ENCODE assay signal across 9 mouse cellular contexts in genomic region chr19:10698131-10698991, GRCm38 (mm10). TPM values are rescaled to one million over a fixed set of nuclear protein-coding genes. Genes with fewer than 3 reads are reported as not detected.
A peak's percentile ranks its signal among the peaks of the same experiment; 100 is the strongest.
DNase-seq lines count a peak whose midpoint lies in the region; ATAC-seq and TF ChIP-seq lines count a peak whose summit lies in the region.
"Had no signal": no experiment of that assay in that cellular context is flagged by ENCODE, and none has a peak within 500 bp of the region (broad histone marks: within the 10 kb centered on the region; RNA-seq: fewer than 3 reads in every experiment).

No protein-coding gene starts in this region.

- 0 out of 2 replicates have a peak, but pooled peaks cover 2% of the 10 kb centered on the region for H3K36me3 ChIP-seq in limb, embryonic 12.5 days
- no peaks in the 10 kb centered on the region for H3K36me3 ChIP-seq in limb, embryonic 10.5 days
- H3K36me3 ChIP-seq in embryonic facial prominence, embryonic 12.5 days, result no peaks in the 10 kb centered on the region
- no peaks in the 10 kb centered on the region for H3K36me3 ChIP-seq in liver, embryonic 16.5 days (ENCODE audit: control insufficient read depth, insufficient read depth)

- peak; percentile 19 to 28 for DNase-seq in cerebellum, adult 2 months
- DNase-seq in cerebellum, adult 8-10 months, result no peak
- no peak for DNase-seq in limb, embryonic 10.5 days (ENCODE audit: low spot score)
- no peak for DNase-seq in left cerebral cortex, postnatal 25 days (ENCODE audit: low spot score in 2 of 2)
- DNase-seq in frontal cortex, postnatal 10 days (ENCODE audit: low spot score in 2 of 2), result no peak

- TF ChIP-seq CTCF in cerebellum, adult 2 months (IDR thresholded peaks at IDR 0.05; ENCODE audit: borderline replicate concordance, insufficient read depth, low read depth, low read length), result no peak

- no peak overlapping the region for H3K4me3 ChIP-seq in cerebellum, adult 2 months (replicated peaks; ENCODE audit: insufficient read depth, low read depth, low read length)
- H3K4me3 ChIP-seq in limb, embryonic 12.5 days (replicated peaks), result no peak overlapping the region
- H3K4me3 ChIP-seq in limb, embryonic 10.5 days, result no peak overlapping the region
- H3K4me3 ChIP-seq in embryonic facial prominence, embryonic 12.5 days, result no peak overlapping the region
- no peak overlapping the region for H3K4me3 ChIP-seq in liver, embryonic 16.5 days (ENCODE audit: low read depth, low read length)

- ATAC-seq in limb, embryonic 12.5 days (ENCODE audit: insufficient number of reproducible peaks, insufficient read depth, low FRiP score, low TSS enrichment, low read depth), result 0 out of 2 replicates have a peak, but pooled peaks have one; percentile 44
- no peak for ATAC-seq in embryonic facial prominence, embryonic 12.5 days (ENCODE audit: insufficient number of reproducible peaks, insufficient read depth, low FRiP score, low TSS enrichment)
- peak; percentile 14; the same call in 1 of the 2 replicates for ATAC-seq in liver, embryonic 16.5 days (ENCODE audit: low read depth)
- ATAC-seq: forebrain, embryonic 16.5 days had no signal

- H3K4me1 ChIP-seq in cerebellum, adult 2 months (ENCODE audit: control insufficient read depth, insufficient read depth, low read length), result peaks cover 47% of the 10 kb centered on the region
- peaks cover 52% of the 10 kb centered on the region for H3K4me1 ChIP-seq in limb, embryonic 12.5 days (replicated peaks)
- peaks cover 45% of the 10 kb centered on the region for H3K4me1 ChIP-seq in limb, embryonic 10.5 days
- H3K4me1 ChIP-seq in embryonic facial prominence, embryonic 12.5 days, result peaks cover 31% of the 10 kb centered on the region
- peaks cover 66% of the 10 kb centered on the region for H3K4me1 ChIP-seq in liver, embryonic 16.5 days (ENCODE audit: control insufficient read depth, low read depth, low read length)

- peak overlapping the region; percentile 46 for H3K27ac ChIP-seq in cerebellum, adult 2 months (ENCODE audit: insufficient read depth, low read length)
- 0 out of 2 replicates have a peak overlapping the region, but pooled peaks have one; percentile 17 for H3K27ac ChIP-seq in limb, embryonic 12.5 days
- H3K27ac ChIP-seq in limb, embryonic 10.5 days, result no peak overlapping the region
- H3K27ac ChIP-seq in embryonic facial prominence, embryonic 12.5 days, result peak overlapping the region; percentile 11; the same call in 1 of the 2 replicates
- peak overlapping the region; percentile 78 for H3K27ac ChIP-seq in liver, embryonic 16.5 days (ENCODE audit: low read length)

- H3K27me3 ChIP-seq in cerebellum, adult 2 months (ENCODE audit: control insufficient read depth, insufficient read depth, low read length), result no peaks in the 10 kb centered on the region
- no peaks in the 10 kb centered on the region for H3K27me3 ChIP-seq in limb, embryonic 12.5 days
- no peaks in the 10 kb centered on the region for H3K27me3 ChIP-seq in limb, embryonic 10.5 days (ENCODE audit: low read depth, poor library complexity, severe bottlenecking)
- no peaks in the 10 kb centered on the region for H3K27me3 ChIP-seq in embryonic facial prominence, embryonic 12.5 days
- no peaks in the 10 kb centered on the region for H3K27me3 ChIP-seq in liver, embryonic 16.5 days (ENCODE audit: control insufficient read depth, insufficient read depth, low read depth, low read length)

- H3K4me2 ChIP-seq in limb, embryonic 12.5 days, result no peak overlapping the region
- no peak overlapping the region for H3K4me2 ChIP-seq in embryonic facial prominence, embryonic 12.5 days (replicated peaks)
- H3K4me2 ChIP-seq in liver, embryonic 16.5 days (ENCODE audit: low read depth, low read length), result peak overlapping the region; percentile 15; the same call in 1 of the 2 replicates

- WGBS in cerebellum, adult 2 months, result 31% methylated on average over 9 of the region's 9 CpGs
- WGBS in limb, embryonic 12.5 days, result 82% methylated on average over 9 of the region's 9 CpGs
- WGBS in limb, embryonic 10.5 days, result 83% methylated on average over 9 of the region's 9 CpGs
- WGBS in embryonic facial prominence, embryonic 12.5 days, result 71% methylated on average over 9 of the region's 9 CpGs
- WGBS in liver, embryonic 16.5 days (ENCODE audit: insufficient replicate concordance), result 27% methylated on average over 9 of the region's 9 CpGs

- TF ChIP-seq POLR2A in cerebellum, adult 2 months (IDR thresholded peaks at IDR 0.05; ENCODE audit: borderline replicate concordance, insufficient read depth, low read length), result no peak

- H3K9me3 ChIP-seq in limb, embryonic 12.5 days, result no peaks in the 10 kb centered on the region
- H3K9me3 ChIP-seq in limb, embryonic 10.5 days (replicated peaks), result no peaks in the 10 kb centered on the region
- H3K9me3 ChIP-seq in embryonic facial prominence, embryonic 12.5 days, result no peaks in the 10 kb centered on the region
- no peaks in the 10 kb centered on the region for H3K9me3 ChIP-seq in liver, embryonic 16.5 days (replicated peaks; ENCODE audit: control insufficient read depth, low read length)

- no peak overlapping the region for H3K9ac ChIP-seq in limb, embryonic 12.5 days (replicated peaks)
- no peak overlapping the region for H3K9ac ChIP-seq in embryonic facial prominence, embryonic 12.5 days
- H3K9ac ChIP-seq in liver, embryonic 16.5 days (ENCODE audit: low read depth, low read length), result no peak overlapping the region; the same call in 1 of the 2 replicates

- intact Hi-C loops in left cerebral cortex, postnatal 25 days (cut with DNase I), result no loop called here

RNA-seq across cellular contexts. Expression of gene Vps37c, which starts 9.8 kb away (rescaled TPM):
- polyA plus RNA-seq in cerebellum, adult 2 months (2012; rRNA removed), result 30.6 and 31.4 TPM in 2 replicates
- polyA plus RNA-seq in limb, embryonic 12.5 days (2016; fragmentation: Nextera tagmentation; extraction: Ambion mirVana), result 27.6 and 33.4 TPM in 2 replicates
- polyA plus RNA-seq in limb, embryonic 10.5 days (2016; fragmentation: Nextera tagmentation; extraction: Ambion mirVana), result 34.3 and 37.7 TPM in 2 replicates
- 34.9 and 35.0 TPM in 2 replicates for polyA plus RNA-seq in embryonic facial prominence, embryonic 12.5 days (2016; fragmentation: Nextera tagmentation; extraction: Ambion mirVana)
- 11.7 and 12.1 TPM in 2 replicates for polyA plus RNA-seq in liver, embryonic 16.5 days (2015; fragmentation: Nextera tagmentation; extraction: Ambion mirVana)
- total RNA-seq in left cerebral cortex, postnatal 25 days (2021), result 10 to 100 TPM; 27.3 to 32.3 TPM

RNA-seq across cellular contexts. Expression of gene Pga5, which starts 20.5 kb away (rescaled TPM):
- polyA plus RNA-seq in cerebellum, adult 2 months (2012; rRNA removed), result not detected in 2 replicates
- not detected in 2 replicates for polyA plus RNA-seq in limb, embryonic 12.5 days (2016; fragmentation: Nextera tagmentation; extraction: Ambion mirVana)
- polyA plus RNA-seq in limb, embryonic 10.5 days (2016; fragmentation: Nextera tagmentation; extraction: Ambion mirVana), result not detected in 2 replicates
- not detected in 2 replicates for polyA plus RNA-seq in embryonic facial prominence, embryonic 12.5 days (2016; fragmentation: Nextera tagmentation; extraction: Ambion mirVana)
- polyA plus RNA-seq in liver, embryonic 16.5 days (2015; fragmentation: Nextera tagmentation; extraction: Ambion mirVana), result 0.06 TPM in 1 of 2 replicates, not detected in the other
- total RNA-seq in left cerebral cortex, postnatal 25 days (2021), result not detected
- polyA plus RNA-seq: forebrain, embryonic 16.5 days had no signal

RNA-seq across cellular contexts. Expression of gene Cd5, which starts 40.4 kb away (rescaled TPM):
- polyA plus RNA-seq in cerebellum, adult 2 months (2012; rRNA removed), result 0.43 and 0.54 TPM in 2 replicates
- 0.10 and 0.18 TPM in 2 replicates for polyA plus RNA-seq in limb, embryonic 12.5 days (2016; fragmentation: Nextera tagmentation; extraction: Ambion mirVana)
- polyA plus RNA-seq in limb, embryonic 10.5 days (2016; fragmentation: Nextera tagmentation; extraction: Ambion mirVana), result 0.06 and 0.26 TPM in 2 replicates
- polyA plus RNA-seq in embryonic facial prominence, embryonic 12.5 days (2016; fragmentation: Nextera tagmentation; extraction: Ambion mirVana), result 0.22 and 0.27 TPM in 2 replicates
- not detected in 2 replicates for polyA plus RNA-seq in liver, embryonic 16.5 days (2015; fragmentation: Nextera tagmentation; extraction: Ambion mirVana)
- not detected for total RNA-seq in left cerebral cortex, postnatal 25 days (2021)

Comparison
In these comparisons a context has a peak if more than half of its experiments do, and no peak if none do; other contexts are left out.
1. DNase-seq: peak in cerebellum, adult 2 months (2 of 2); none in cerebellum, adult 8-10 months (single experiment), limb, embryonic 10.5 days (single experiment), left cerebral cortex, postnatal 25 days (0 of 2) and frontal cortex, postnatal 10 days (0 of 2).